Mouse (Mus musculus): Measurements from ENCODE around the gene Gm15517. TPM values are rescaled to one million over a fixed set of nuclear protein-coding genes. Genes with fewer than 3 reads are reported as not detected.

Gm15517 gene
- 0.51 TPM in 1 of 2 replicates, not detected in the other for polyA plus RNA-seq (2012; rRNA removed)

GRCm38 (mm10) chr7:44261147-44261546, at the start of gene Gm15517:
TSS of gene Gm15517 (plus strand) at chr7:44261447.

GRCm38 (mm10) chr7:44215645-44216044, 45.6 kb upstream of the Gm15517 start, which contains the start of gene Klk1b5:
TSS of gene Klk1b5 (plus strand) at chr7:44215945.

GRCm38 (mm10) chr7:44225076-44225475, 36.2 kb upstream of the Gm15517 start, which contains the start of gene Klk1:
TSS of gene Klk1 (plus strand) at chr7:44225360.

GRCm38 (mm10) chr7:44235909-44236308, 25.3 kb upstream of the Gm15517 start, which contains the start of gene Gm36864:
TSS of gene Gm36864 (plus strand) at chr7:44236177.

GRCm38 (mm10) chr7:44246055-44246983, 14.9 kb upstream of the Gm15517 start, which contains the start of the genes 1700028J19Rik and 2410002F23Rik:
TSS of gene 1700028J19Rik (minus strand) at chr7:44246695.
TSS of gene 2410002F23Rik (plus strand) at chr7:44246722.

GRCm38 (mm10) chr7:44257278-44257677, 4.0 kb upstream of the Gm15517 start, which contains the start of gene Acp4:
TSS of gene Acp4 (minus strand) at chr7:44257378.

GRCm38 (mm10) chr7:44306516-44307240, 45.4 kb downstream of the Gm15517 start, which contains the start of gene Clec11a:
TSS of gene Clec11a (minus strand) at chr7:44306902.

GRCm38 (mm10) chr7:44309475-44310284, 48.4 kb downstream of the Gm15517 start, which contains the start of gene Shank1:
TSS of gene Shank1 (plus strand) at chr7:44310253.

Other genes with a start within 250 kb of the Gm15517 start
- gene Klk1b26, start 249.3 kb upstream of the Gm15517 start, polyA plus RNA-seq (2012; rRNA removed) = 0.06 TPM in 1 of 2 replicates, not detected in the other
- not detected in 2 replicates for gene Klk1b27, start 209.2 kb upstream of the Gm15517 start, polyA plus RNA-seq (2012; rRNA removed)
- not detected in 2 replicates for gene Klk1b21, start 159.1 kb upstream of the Gm15517 start, polyA plus RNA-seq (2012; rRNA removed)
- not detected in 2 replicates for gene Klk1b22, start 148.8 kb upstream of the Gm15517 start, polyA plus RNA-seq (2012; rRNA removed)
- gene Klk1b16, start 124.7 kb upstream of the Gm15517 start, polyA plus RNA-seq (2012; rRNA removed) = not detected in 2 replicates
- 0.09 TPM in 1 of 2 replicates, not detected in the other for gene Klk1b24, start 73.2 kb upstream of the Gm15517 start, polyA plus RNA-seq (2012; rRNA removed)
- not detected in 2 replicates for gene Klk1b3, start 63.3 kb upstream of the Gm15517 start, polyA plus RNA-seq (2012; rRNA removed)
- not detected in 2 replicates for gene Klk1b4, start 54.0 kb upstream of the Gm15517 start, polyA plus RNA-seq (2012; rRNA removed)
- not detected in 2 replicates for gene Klk1b5, start 45.5 kb upstream of the Gm15517 start, polyA plus RNA-seq (2012; rRNA removed)
- not detected in 2 replicates for gene Klk1, start 36.1 kb upstream of the Gm15517 start, polyA plus RNA-seq (2012; rRNA removed)
- not detected in 2 replicates for gene Gm36864, start 25.3 kb upstream of the Gm15517 start, polyA plus RNA-seq (2012; rRNA removed)
- 1.4 and 1.6 TPM in 2 replicates for gene 1700028J19Rik, start 14.8 kb upstream of the Gm15517 start, polyA plus RNA-seq (2012; rRNA removed)
- 290 and 299 TPM in 2 replicates for gene 2410002F23Rik, start 14.7 kb upstream of the Gm15517 start, polyA plus RNA-seq (2012; rRNA removed)
- 0.05 TPM in 1 of 2 replicates, not detected in the other for gene Acp4, start 4.1 kb upstream of the Gm15517 start, polyA plus RNA-seq (2012; rRNA removed)
- 4.6 and 6.3 TPM in 2 replicates for gene Clec11a, start 45.5 kb downstream of the Gm15517 start, polyA plus RNA-seq (2012; rRNA removed)
- gene Shank1, start 48.8 kb downstream of the Gm15517 start, polyA plus RNA-seq (2012; rRNA removed) = 23.6 and 34.2 TPM in 2 replicates
- gene Syt3, start 122.7 kb downstream of the Gm15517 start, polyA plus RNA-seq (2012; rRNA removed) = 26.1 and 27.0 TPM in 2 replicates
- gene 1700008O03Rik, start 124.4 kb downstream of the Gm15517 start, polyA plus RNA-seq (2012; rRNA removed) = 3.3 and 4.9 TPM in 2 replicates
- gene Lrrc4b, start 167.6 kb downstream of the Gm15517 start, polyA plus RNA-seq (2012; rRNA removed) = 193 and 226 TPM in 2 replicates
- gene Aspdh, start 203.9 kb downstream of the Gm15517 start, polyA plus RNA-seq (2012; rRNA removed) = 26.7 and 26.9 TPM in 2 replicates
- gene Josd2, start 206.5 kb downstream of the Gm15517 start, polyA plus RNA-seq (2012; rRNA removed) = 90.7 and 102 TPM in 2 replicates
- 185 and 186 TPM in 2 replicates for gene Emc10, start 235.1 kb downstream of the Gm15517 start, polyA plus RNA-seq (2012; rRNA removed)
- gene Fam71e1, start 235.1 kb downstream of the Gm15517 start, polyA plus RNA-seq (2012; rRNA removed) = 39.6 and 46.7 TPM in 2 replicates